Mouse (Mus musculus) inflammation-experienced regulatory T-cells, adult 16 weeks (primary cell): ENCODE results near the gene Ces1g. TPM values are rescaled to one million over a fixed set of nuclear protein-coding genes. Genes with fewer than 3 reads are reported as not detected.

Source experiments
- polyA plus RNA-seq: library from polyadenylated mRNA; unstranded; fragments of 100-300 nt; shearing (Covaris generic); gene quantifications from one replicate; pipeline ENCODE4 v1.2.1, GENCODE M21; 2017

Ces1g gene
- polyA plus RNA-seq = not detected

GRCm38 (mm10) chr8:93337207-93337606 is at the start of gene Ces1g:
Gene Ces1g, minus strand, starts transcription at chr8:93337308.

DNA sequence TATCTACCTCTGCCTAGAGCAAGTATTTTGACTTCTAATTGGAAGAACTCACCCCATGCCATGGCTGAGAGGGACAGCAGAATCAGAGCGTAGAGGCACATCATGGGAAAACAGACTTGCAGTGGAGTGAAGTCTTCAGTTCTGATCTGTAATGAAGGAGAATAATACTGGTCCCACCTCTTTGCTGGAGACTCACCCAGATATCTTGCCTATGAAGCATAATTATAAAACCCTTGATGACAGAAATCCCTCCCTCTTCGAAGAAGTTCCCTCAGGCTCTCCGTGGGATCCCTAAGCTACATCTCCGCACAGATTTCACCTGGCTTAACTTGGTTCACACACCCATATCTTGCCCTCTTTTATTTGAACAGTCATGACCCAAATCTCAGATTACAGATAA is 42.5 kb upstream of the Ces1g start, which contains the start of gene Ces1h:
Gene Ces1h, minus strand, starts transcription at position 101 of the 400 bp plus-strand sequence.

GRCm38 (mm10) chr8:93279556-93279955 is 57.6 kb downstream of the Ces1g start, which contains the start of gene Ces1f:
Gene Ces1f, minus strand, starts transcription at chr8:93279747.

Other genes with a start within 250 kb of the Ces1g start
- not detected for gene Ces1c, start 206.0 kb downstream of the Ces1g start, polyA plus RNA-seq
- gene Ces1d, start 139.5 kb downstream of the Ces1g start, polyA plus RNA-seq = not detected
- not detected for gene Ces1e, start 107.7 kb downstream of the Ces1g start, polyA plus RNA-seq
- not detected for gene Ces1f, start 57.6 kb downstream of the Ces1g start, polyA plus RNA-seq
- not detected for gene Ces1h, start 42.4 kb upstream of the Ces1g start, polyA plus RNA-seq
- gene Ces5a, start 198.5 kb upstream of the Ces1g start, polyA plus RNA-seq = not detected